Mouse (Mus musculus): ENCODE measurements around the gene Grid2.

DNA sequence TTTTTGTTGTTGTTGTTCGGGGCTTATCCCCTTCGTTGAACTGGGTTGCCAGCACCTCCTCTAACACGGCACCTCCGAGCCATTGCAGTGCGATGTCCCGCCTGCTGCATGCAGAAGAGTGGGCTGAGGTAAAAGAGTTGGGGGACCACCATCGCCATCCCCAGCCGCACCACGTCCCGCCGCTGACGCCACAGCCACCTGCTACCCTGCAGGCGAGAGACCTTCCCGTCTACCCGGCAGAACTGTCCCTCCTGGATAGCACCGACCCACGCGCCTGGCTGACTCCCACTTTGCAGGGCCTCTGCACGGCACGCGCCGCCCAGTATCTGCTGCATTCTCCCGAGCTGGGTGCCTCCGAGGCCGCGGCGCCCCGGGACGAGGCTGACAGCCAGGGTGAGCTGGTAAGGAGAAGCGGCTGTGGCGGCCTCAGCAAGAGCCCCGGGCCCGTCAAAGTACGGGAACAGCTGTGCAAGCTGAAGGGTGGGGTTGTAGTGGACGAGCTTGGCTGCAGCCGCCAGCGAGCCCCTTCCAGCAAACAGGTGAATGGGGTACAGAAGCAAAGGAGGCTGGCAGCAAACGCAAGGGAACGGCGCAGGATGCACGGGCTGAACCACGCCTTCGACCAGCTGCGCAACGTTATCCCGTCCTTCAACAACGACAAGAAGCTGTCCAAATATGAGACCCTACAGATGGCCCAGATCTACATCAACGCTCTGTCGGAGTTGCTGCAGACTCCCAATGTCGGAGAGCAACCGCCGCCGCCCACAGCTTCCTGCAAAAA lies 1473.7 kb downstream of the Grid2 start:
- TF ChIP-seq CTCF (IDR thresholded peaks at IDR 0.05; ENCODE audit: control insufficient read depth, insufficient read depth, insufficient replicate concordance, low read depth, low read length) (no peak), POLR2A (IDR thresholded peaks at IDR 0.05; ENCODE audit: control insufficient read depth, low read depth, low read length) (no peak)
